Mouse (Mus musculus): ENCODE results near the gene Ces1a. TPM values are rescaled to one million over a fixed set of nuclear protein-coding genes. Genes with fewer than 3 reads are reported as not detected.

Ces1a gene
- polyA plus RNA-seq, 1 experiment: 0.01 TPM

DNA sequence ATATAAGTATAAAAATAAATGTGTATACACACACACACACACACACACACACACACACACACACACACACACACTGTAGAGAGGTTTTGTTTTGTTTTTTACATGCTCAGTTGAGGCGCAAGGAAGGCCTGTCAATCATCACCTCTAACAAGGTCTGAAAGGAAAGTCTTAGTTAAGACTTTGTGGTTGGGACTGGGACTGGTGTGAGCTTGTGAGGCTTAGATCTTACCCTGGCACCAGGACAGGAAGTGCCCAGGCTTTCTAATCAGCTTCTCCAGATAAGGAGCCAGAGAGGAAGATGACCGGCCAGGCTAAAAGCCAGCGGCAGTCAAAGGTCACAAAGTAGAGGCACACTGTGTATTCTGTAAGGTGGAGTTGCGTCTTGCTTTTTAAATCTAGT, 33.7 kb downstream of the Ces1a start:
- Histone ChIP-seq H3K36me3 (ENCODE audit: control insufficient read depth, insufficient read depth) (no peaks in the 10 kb centered on the region), H3K4me3 (ENCODE audit: insufficient read depth, poor library complexity, severe bottlenecking) (no peak overlapping the region), H3K27me3 (ENCODE audit: control insufficient read depth, insufficient read depth, insufficient read length) (no peaks in the 10 kb centered on the region), H3K79me3 (ENCODE audit: low read depth) (no peaks in the 10 kb centered on the region), H3K79me2 (ENCODE audit: control insufficient read depth, insufficient read depth) (no peaks in the 10 kb centered on the region), H3ac (ENCODE audit: control insufficient read depth, insufficient read length, low read depth) (no peak overlapping the region)
- TF ChIP-seq MYOG (IDR thresholded peaks at IDR 0.05; ENCODE audit: control insufficient read depth, extremely low read depth, insufficient read length) (no peak), MAX (IDR thresholded peaks at IDR 0.05) (no peak), FOSL1 (IDR thresholded peaks at IDR 0.05; ENCODE audit: insufficient read depth, low read length, poor library complexity, severe bottlenecking) (no peak), MYOD1 (IDR thresholded peaks at IDR 0.05; ENCODE audit: control insufficient read depth, insufficient read length, low read depth) (no peak), CEBPB (IDR thresholded peaks at IDR 0.05; ENCODE audit: low read depth) (no peak), USF1 (IDR thresholded peaks at IDR 0.05; ENCODE audit: low read depth) (no peak), CTCF (IDR thresholded peaks at IDR 0.05; ENCODE audit: control insufficient read depth, insufficient read depth, insufficient read length) (no peak)

DNA sequence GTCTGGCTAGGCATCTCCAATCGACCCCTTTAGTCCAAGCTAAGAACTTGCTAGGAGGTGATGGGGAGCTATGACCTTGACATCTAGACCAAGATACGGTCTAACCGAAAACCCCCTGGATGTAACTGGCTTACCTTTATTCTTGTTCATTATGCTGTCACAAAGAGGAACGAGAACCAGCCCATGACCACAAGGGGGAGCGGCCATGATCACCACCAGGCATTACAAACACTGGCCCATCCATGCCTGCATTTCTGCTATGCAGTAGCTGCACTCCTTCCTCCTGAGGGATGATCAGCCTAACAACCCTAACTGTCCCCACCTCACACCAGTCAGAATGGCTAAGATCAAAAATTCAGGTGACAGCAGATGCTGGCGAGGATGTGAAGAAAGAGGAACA, 35.8 kb downstream of the Ces1a start:
- no peak overlapping the region for H3ac ChIP-seq (ENCODE audit: control insufficient read depth, insufficient read length, low read depth)
- no peaks in the 10 kb centered on the region for H3K79me2 ChIP-seq (ENCODE audit: control insufficient read depth, insufficient read depth)
- H3K27me3 ChIP-seq (ENCODE audit: control insufficient read depth, insufficient read depth, insufficient read length): no peaks in the 10 kb centered on the region
- no peak for TF ChIP-seq MYOD1 (IDR thresholded peaks at IDR 0.05; ENCODE audit: control insufficient read depth, insufficient read length, low read depth)
- TF ChIP-seq CTCF (IDR thresholded peaks at IDR 0.05; ENCODE audit: control insufficient read depth, insufficient read depth, insufficient read length): no peak
- H3K36me3 ChIP-seq (ENCODE audit: control insufficient read depth, insufficient read depth): no peaks in the 10 kb centered on the region
- H3K79me3 ChIP-seq (ENCODE audit: low read depth): no peaks in the 10 kb centered on the region
- H3K4me3 ChIP-seq (ENCODE audit: insufficient read depth, poor library complexity, severe bottlenecking): no peak overlapping the region

DNA sequence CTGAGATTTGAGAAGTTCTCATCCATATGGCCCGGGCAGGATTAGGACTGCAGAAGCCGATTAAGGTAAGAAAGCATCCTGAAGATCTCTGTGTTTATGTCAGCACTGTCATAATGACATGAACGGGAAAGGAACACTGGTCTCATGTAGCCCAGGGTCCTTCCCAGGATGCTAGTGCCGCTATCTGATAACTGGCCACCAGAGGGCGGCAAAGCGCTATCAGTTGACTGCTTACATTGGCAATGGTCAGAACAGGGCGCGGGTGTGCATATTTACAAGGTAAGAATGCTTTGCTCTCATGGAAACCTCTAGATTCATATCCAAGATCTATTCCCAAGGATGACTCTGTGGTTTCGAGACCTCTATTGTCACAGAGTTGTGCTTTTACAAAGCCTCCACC, 36.6 kb downstream of the Ces1a start:
- Histone ChIP-seq H3K4me3 (ENCODE audit: insufficient read depth, poor library complexity, severe bottlenecking) (no peak overlapping the region), H3K79me2 (ENCODE audit: control insufficient read depth, insufficient read depth) (no peaks in the 10 kb centered on the region), H3K36me3 (ENCODE audit: control insufficient read depth, insufficient read depth) (no peaks in the 10 kb centered on the region), H3K79me3 (ENCODE audit: low read depth) (no peaks in the 10 kb centered on the region), H3ac (ENCODE audit: control insufficient read depth, insufficient read length, low read depth) (no peak overlapping the region), H3K27me3 (ENCODE audit: control insufficient read depth, insufficient read depth, insufficient read length) (no peaks in the 10 kb centered on the region)
- TF ChIP-seq CTCF (IDR thresholded peaks at IDR 0.05; ENCODE audit: control insufficient read depth, insufficient read depth, insufficient read length) (peak; percentile 4), MYOD1 (IDR thresholded peaks at IDR 0.05; ENCODE audit: control insufficient read depth, insufficient read length, low read depth) (no peak)

DNA sequence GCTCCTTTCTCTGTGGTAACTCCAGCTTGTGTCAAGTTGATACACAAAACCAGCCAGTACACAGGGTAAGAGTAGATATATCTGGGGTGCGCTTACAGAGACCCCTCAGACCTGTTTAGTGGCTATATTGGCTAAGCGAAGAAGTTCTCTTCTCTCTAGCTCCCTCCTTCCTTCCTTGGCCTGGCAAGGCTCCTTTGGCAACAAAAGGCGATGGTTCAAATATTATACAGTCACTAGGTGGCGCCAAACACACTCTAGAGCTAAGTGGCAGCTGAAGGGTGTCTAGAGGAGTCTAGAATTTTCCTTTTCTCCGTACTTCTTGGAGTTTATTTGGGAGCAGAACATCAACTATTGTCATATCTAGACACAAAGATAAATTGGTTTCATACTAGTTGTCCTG, 37.7 kb downstream of the Ces1a start:
- Histone ChIP-seq H3K79me2 (ENCODE audit: control insufficient read depth, insufficient read depth) (no peaks in the 10 kb centered on the region), H3K36me3 (ENCODE audit: control insufficient read depth, insufficient read depth) (no peaks in the 10 kb centered on the region), H3ac (ENCODE audit: control insufficient read depth, insufficient read length, low read depth) (no peak overlapping the region), H3K79me3 (ENCODE audit: low read depth) (no peaks in the 10 kb centered on the region), H3K27me3 (ENCODE audit: control insufficient read depth, insufficient read depth, insufficient read length) (no peaks in the 10 kb centered on the region), H3K4me3 (ENCODE audit: insufficient read depth, poor library complexity, severe bottlenecking) (no peak overlapping the region)
- TF ChIP-seq MYOG (IDR thresholded peaks at IDR 0.05; ENCODE audit: control insufficient read depth, extremely low read depth, insufficient read length): no peak
- no peak for TF ChIP-seq CEBPB (IDR thresholded peaks at IDR 0.05; ENCODE audit: low read depth)
- no peak for TF ChIP-seq CTCF (IDR thresholded peaks at IDR 0.05; ENCODE audit: control insufficient read depth, insufficient read depth, insufficient read length)
- no peak for TF ChIP-seq MAX (IDR thresholded peaks at IDR 0.05)
- TF ChIP-seq FOSL1 (IDR thresholded peaks at IDR 0.05; ENCODE audit: insufficient read depth, low read length, poor library complexity, severe bottlenecking): no peak
- no peak for TF ChIP-seq USF1 (IDR thresholded peaks at IDR 0.05; ENCODE audit: low read depth)
- no peak for TF ChIP-seq MYOD1 (IDR thresholded peaks at IDR 0.05; ENCODE audit: control insufficient read depth, insufficient read length, low read depth)

DNA sequence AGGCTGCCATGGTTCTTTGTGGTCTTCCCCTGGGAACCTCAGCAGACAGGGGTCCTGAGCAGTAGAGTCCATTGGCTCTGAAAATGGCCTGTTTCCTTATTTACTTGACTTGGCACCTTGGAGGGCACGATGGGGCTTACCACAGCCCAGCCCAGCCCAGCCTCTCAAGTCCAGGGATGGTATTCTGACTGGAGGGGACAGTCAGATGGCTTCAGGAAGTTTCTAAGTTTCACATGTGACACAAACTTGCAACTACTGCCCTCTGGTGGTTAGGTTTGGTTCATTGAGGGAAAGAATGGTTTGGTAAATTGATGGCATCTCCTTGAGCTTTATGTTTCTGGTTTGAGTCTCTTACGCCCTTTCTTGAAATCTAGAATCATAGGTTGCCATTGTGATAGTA, 49.4 kb downstream of the Ces1a start:
- H3K79me2 ChIP-seq (ENCODE audit: control insufficient read depth, insufficient read depth): no peaks in the 10 kb centered on the region
- no peak overlapping the region for H3ac ChIP-seq (ENCODE audit: control insufficient read depth, insufficient read length, low read depth)
- H3K27me3 ChIP-seq (ENCODE audit: control insufficient read depth, insufficient read depth, insufficient read length): no peaks in the 10 kb centered on the region
- H3K79me3 ChIP-seq (ENCODE audit: low read depth): no peaks in the 10 kb centered on the region
- H3K4me3 ChIP-seq (ENCODE audit: insufficient read depth, poor library complexity, severe bottlenecking): no peak overlapping the region
- H3K36me3 ChIP-seq (ENCODE audit: control insufficient read depth, insufficient read depth): no peaks in the 10 kb centered on the region
- TF ChIP-seq USF1 (IDR thresholded peaks at IDR 0.05; ENCODE audit: low read depth) (no peak), CTCF (IDR thresholded peaks at IDR 0.05; ENCODE audit: control insufficient read depth, insufficient read depth, insufficient read length) (no peak), FOSL1 (IDR thresholded peaks at IDR 0.05; ENCODE audit: insufficient read depth, low read length, poor library complexity, severe bottlenecking) (no peak), CEBPB (IDR thresholded peaks at IDR 0.05; ENCODE audit: low read depth) (no peak), MAX (IDR thresholded peaks at IDR 0.05) (no peak), MYOD1 (IDR thresholded peaks at IDR 0.05; ENCODE audit: control insufficient read depth, insufficient read length, low read depth) (no peak)

DNA sequence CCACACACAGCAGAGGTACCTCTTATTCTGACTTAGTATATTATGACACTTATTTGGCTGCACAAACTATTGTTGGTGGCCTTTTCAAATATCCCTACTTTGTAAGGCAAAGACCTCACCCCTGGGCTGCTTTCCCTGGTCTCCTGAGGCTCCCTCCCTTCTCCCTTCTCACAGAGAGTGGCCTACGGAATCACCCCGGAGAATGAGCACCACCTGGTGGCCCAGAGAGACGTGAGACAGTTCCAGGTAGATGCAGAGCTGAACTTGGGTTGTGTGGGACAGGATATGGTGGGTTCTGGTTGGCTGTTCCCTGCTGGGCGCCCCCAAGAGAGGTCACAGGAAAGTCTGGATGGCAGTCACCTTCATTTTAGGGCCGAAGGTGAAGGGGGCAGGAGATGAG, 51.2 kb downstream of the Ces1a start:
- no peak overlapping the region for H3ac ChIP-seq (ENCODE audit: control insufficient read depth, insufficient read length, low read depth)
- H3K36me3 ChIP-seq (ENCODE audit: control insufficient read depth, insufficient read depth): no peaks in the 10 kb centered on the region
- H3K4me3 ChIP-seq (ENCODE audit: insufficient read depth, poor library complexity, severe bottlenecking): no peak overlapping the region
- H3K79me2 ChIP-seq (ENCODE audit: control insufficient read depth, insufficient read depth): no peaks in the 10 kb centered on the region
- H3K27me3 ChIP-seq (ENCODE audit: control insufficient read depth, insufficient read depth, insufficient read length): no peaks in the 10 kb centered on the region
- TF ChIP-seq CTCF (IDR thresholded peaks at IDR 0.05; ENCODE audit: control insufficient read depth, insufficient read depth, insufficient read length) (peak; percentile 20), CEBPB (IDR thresholded peaks at IDR 0.05; ENCODE audit: low read depth) (no peak)
- no peaks in the 10 kb centered on the region for H3K79me3 ChIP-seq (ENCODE audit: low read depth)
